In the genomic region with DNA sequence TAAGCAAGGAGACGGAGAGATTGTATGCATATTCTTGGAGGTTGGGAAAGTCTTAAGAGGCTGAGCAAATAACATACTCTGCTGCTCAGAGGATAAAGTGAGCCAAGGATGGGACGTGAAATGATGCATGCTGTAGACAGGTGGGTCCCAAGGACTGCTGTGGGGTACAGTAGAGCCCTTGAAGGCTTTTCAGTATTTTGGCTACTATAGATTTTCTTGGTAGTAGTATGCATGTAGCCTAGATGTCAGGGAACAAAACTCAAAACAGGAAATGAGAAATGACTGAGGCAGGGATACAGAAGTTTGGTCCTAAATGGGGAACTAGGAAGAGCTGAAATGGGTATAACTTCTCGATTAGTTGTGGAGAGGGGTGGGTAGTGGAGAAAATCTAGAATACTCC, we compare ENCODE assay signal across 8 mouse cellular contexts. TPM values are rescaled to one million over a fixed set of nuclear protein-coding genes. Genes with fewer than 3 reads are reported as not detected.
DNase-seq lines count a peak whose midpoint lies in the region; ATAC-seq and TF ChIP-seq lines count a peak whose summit lies in the region.

No protein-coding gene starts in this region.

- H3K27ac ChIP-seq in left cerebral cortex, adult 2 months = no peak overlapping the region
- no peak overlapping the region for H3K27ac ChIP-seq in embryonic facial prominence, embryonic 12.5 days
- H3K27ac ChIP-seq in intestine, postnatal 0 days (ENCODE audit: low read depth, low read length) = no peak overlapping the region

- TF ChIP-seq CTCF in left cerebral cortex, adult 2 months (IDR thresholded peaks at IDR 0.05) = no peak
- no peak for TF ChIP-seq CTCF in intestine, postnatal 0 days (IDR thresholded peaks at IDR 0.05; ENCODE audit: low read depth)

- H3K4me3 ChIP-seq in left cerebral cortex, adult 2 months = peak overlapping the region; percentile 78; the same call in 1 of the 2 replicates
- peak overlapping the region; percentile 81 for H3K4me3 ChIP-seq in embryonic facial prominence, embryonic 12.5 days
- H3K4me3 ChIP-seq in intestine, postnatal 0 days (ENCODE audit: low read depth, low read length) = peak overlapping the region; percentile 85

- H3K36me3 ChIP-seq in embryonic facial prominence, embryonic 12.5 days = 0 out of 2 replicates have a peak, but pooled peaks cover 2% of the 10 kb centered on the region
- peaks cover 4% of the 10 kb centered on the region; the same call in 1 of the 2 replicates for H3K36me3 ChIP-seq in intestine, postnatal 0 days (ENCODE audit: control insufficient read depth, insufficient read depth)

- peaks cover 16% of the 10 kb centered on the region for H3K4me1 ChIP-seq in embryonic facial prominence, embryonic 12.5 days
- H3K4me1 ChIP-seq in intestine, postnatal 0 days (replicated peaks; ENCODE audit: control insufficient read depth, insufficient read depth, low read length) = no peaks in the 10 kb centered on the region; the same call in 1 of the 2 replicates

- peak overlapping the region; percentile 96 for H3K9ac ChIP-seq in embryonic facial prominence, embryonic 12.5 days
- no peak overlapping the region for H3K9ac ChIP-seq in intestine, postnatal 0 days (ENCODE audit: low read depth, low read length)

- H3K9me3 ChIP-seq in embryonic facial prominence, embryonic 12.5 days = no peaks in the 10 kb centered on the region
- H3K9me3 ChIP-seq in intestine, postnatal 0 days (ENCODE audit: control insufficient read depth) = no peaks in the 10 kb centered on the region

- WGBS in embryonic facial prominence, embryonic 12.5 days = 38% methylated on average over 3 of the region's 3 CpGs
- WGBS in intestine, postnatal 0 days = 36% methylated on average over 3 of the region's 3 CpGs

- peak overlapping the region; percentile 68 for H3K4me2 ChIP-seq in embryonic facial prominence, embryonic 12.5 days (replicated peaks)
- peak overlapping the region; percentile 84 for H3K4me2 ChIP-seq in intestine, postnatal 0 days (replicated peaks; ENCODE audit: low read depth)

- ATAC-seq in embryonic facial prominence, embryonic 12.5 days (ENCODE audit: insufficient number of reproducible peaks, insufficient read depth, low FRiP score, low TSS enrichment) = no peak
- ATAC-seq in intestine, postnatal 0 days = no peak

- no peak for DNase-seq in left cerebral cortex, adult 2 months (ENCODE audit: extremely low spot score in 1 of 2, low spot score in 2 of 2)
- DNase-seq in left cerebral cortex, postnatal 4 days = no peak
- peak; percentile 29 for DNase-seq in naive thymus-derived CD4-positive, alpha-beta T cell, adult 2 months (ENCODE audit: low read depth)
- no peak for DNase-seq in left cerebral cortex, adult 8-10 months (ENCODE audit: low spot score in 2 of 2)
- no peak for DNase-seq in thymus, postnatal 4 days
- DNase-seq in frontal cortex, postnatal 14 days (ENCODE audit: low spot score in 2 of 2) = no peak

- intact Hi-C loops in left cerebral cortex, adult 2 months (cut with DNase I) = no loop called here
- intact Hi-C loops in left cerebral cortex, postnatal 4 days (cut with DNase I) = no loop called here

- H3K27me3 ChIP-seq in embryonic facial prominence, embryonic 12.5 days = no peaks in the 10 kb centered on the region
- no peaks in the 10 kb centered on the region for H3K27me3 ChIP-seq in intestine, postnatal 0 days (replicated peaks; ENCODE audit: control insufficient read depth, insufficient read depth, low read length)

RNA-seq across cellular contexts. Expression of a gene that starts 36.9 kb away (rescaled TPM):
- 10 to 100 TPM; 42.4 to 47.4 TPM for total RNA-seq in left cerebral cortex, adult 2 months (2021)
- 10 to 100 TPM; 32.1 to 33.1 TPM for total RNA-seq in left cerebral cortex, postnatal 4 days (2021)
- 58.0 and 60.3 TPM in 2 replicates for polyA plus RNA-seq in embryonic facial prominence, embryonic 12.5 days (2016; fragmentation: Nextera tagmentation; extraction: Ambion mirVana)
- polyA plus RNA-seq in intestine, postnatal 0 days (2015; fragmentation: Nextera tagmentation; extraction: Ambion mirVana) = 131 and 137 TPM in 2 replicates
- total RNA-seq in left cerebral cortex, adult 8-10 months (2022) = 10 to 100 TPM; 41.9 to 48.6 (median 44.1) TPM
